Mouse (Mus musculus) lung, embryonic 14.5 days (tissue): ENCODE measurements around the gene Magi2. TPM values are rescaled to one million over a fixed set of nuclear protein-coding genes. Genes with fewer than 3 reads are reported as not detected.

Experiments used
- ATAC-seq: fragments of 200-750 bp; cut with Nextera tagmentation; 2 replicates; pipeline ENCODE4 v1.8.0; 2017; ENCODE audit warnings: mild to moderate bottlenecking, moderate TSS enrichment, moderate library complexity; ENCODE audit not compliant: insufficient read depth
- DNase-seq: peaks from one replicate; pipeline ENCODE4 v3.0.0-alpha.2; 2015
- H3K27ac ChIP-seq: fragments of 300-500 bp; sonication (generic); 2 replicates; pipeline ENCODE4 v1.5.1; 2014; ENCODE audit warnings: low read depth, mild to moderate bottlenecking, moderate library complexity
- H3K27me3 ChIP-seq: fragments of 300-500 bp; sonication (generic); 2 replicates; pipeline ENCODE4 v1.6.1; 2014; ENCODE audit warnings: low read length, control low read depth; ENCODE audit not compliant: insufficient read depth
- H3K36me3 ChIP-seq: fragments of 300-500 bp; sonication (generic); 2 replicates; pipeline ENCODE4 v1.6.1; 2014; ENCODE audit warnings: control low read depth; ENCODE audit not compliant: insufficient read depth
- H3K4me1 ChIP-seq: fragments of 300-500 bp; sonication (generic); 2 replicates; pipeline ENCODE4 v1.6.1; 2014; ENCODE audit warnings: antibody characterized with exemption, control low read depth; ENCODE audit not compliant: insufficient read depth
- H3K4me2 ChIP-seq: fragments of 300-500 bp; sonication (generic); 2 replicates; pipeline ENCODE4 v1.6.1; 2014; ENCODE audit warnings: mild to moderate bottlenecking
- H3K4me3 ChIP-seq: fragments of 300-500 bp; sonication (generic); 2 replicates; pipeline ENCODE4 v1.5.1; 2014; ENCODE audit warnings: low read depth, low read length
- H3K9ac ChIP-seq: fragments of 300-500 bp; sonication (generic); 2 replicates; pipeline ENCODE4 v1.6.1; 2014
- H3K9me3 ChIP-seq: fragments of 300-500 bp; sonication (generic); 2 replicates; pipeline ENCODE4 v1.6.1; 2016; ENCODE audit warnings: low read depth, low read length, control low read depth
- CTCF ChIP-seq: IDR thresholded peaks from 2 replicates; pipeline ENCODE4 v1.5.1; 2016; ENCODE audit warnings: antibody characterized with exemption, low read depth
- WGBS: fragments of 180-500 bp; shearing (Covaris S2); extraction: QIAGEN DNeasy Blood & Tissue Kit; methylation state at CpG from one replicate; pipeline ENCODE4 v1.1.7; 2014; 5-methylcytosine and 5-hydroxymethylcytosine counted together
- polyA plus RNA-seq: library from polyadenylated mRNA; unstranded; fragments of >200 nt; fragmentation: Nextera tagmentation; extraction: Ambion mirVana; gene quantifications from 2 replicates; pipeline ENCODE4 v1.2.1, GENCODE M21; 2014

Magi2 gene
- polyA plus RNA-seq, 1 experiment from 2014 or later = 2.4 TPM

DNA sequence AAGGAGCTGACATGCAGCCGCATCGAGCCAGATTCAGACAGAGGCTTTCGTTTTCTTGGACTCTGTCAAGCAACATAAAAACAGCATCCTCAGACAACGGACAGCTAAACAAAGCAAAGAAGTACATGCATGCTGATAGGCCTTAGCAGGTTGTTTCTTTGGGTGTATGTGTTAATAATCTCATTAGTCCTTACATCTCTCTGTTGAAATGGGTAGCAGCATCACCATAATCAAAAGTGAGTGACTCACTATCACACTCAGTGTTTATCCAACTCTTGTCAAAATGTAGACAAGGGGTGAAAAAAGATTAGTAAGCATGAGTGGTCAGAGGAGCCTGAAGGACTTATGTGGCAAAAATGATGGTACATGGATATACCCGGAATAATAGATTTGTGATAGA lies 394.8 kb downstream of the Magi2 start:
- TF ChIP-seq CTCF = no peak
- H3K4me2 ChIP-seq = no peak overlapping the region
- H3K9ac ChIP-seq = no peak overlapping the region
- ATAC-seq (no peak), DNase-seq (no peak)
- H3K9me3 ChIP-seq = no peaks in the 10 kb centered on the region
- no peaks in the 10 kb centered on the region for H3K4me1 ChIP-seq
- 66% methylated on average over 5 of the region's 5 CpGs for WGBS
- H3K36me3 ChIP-seq = no peaks in the 10 kb centered on the region
- no peak overlapping the region for H3K4me3 ChIP-seq
- no peak overlapping the region for H3K27ac ChIP-seq
- no peaks in the 10 kb centered on the region for H3K27me3 ChIP-seq

DNA sequence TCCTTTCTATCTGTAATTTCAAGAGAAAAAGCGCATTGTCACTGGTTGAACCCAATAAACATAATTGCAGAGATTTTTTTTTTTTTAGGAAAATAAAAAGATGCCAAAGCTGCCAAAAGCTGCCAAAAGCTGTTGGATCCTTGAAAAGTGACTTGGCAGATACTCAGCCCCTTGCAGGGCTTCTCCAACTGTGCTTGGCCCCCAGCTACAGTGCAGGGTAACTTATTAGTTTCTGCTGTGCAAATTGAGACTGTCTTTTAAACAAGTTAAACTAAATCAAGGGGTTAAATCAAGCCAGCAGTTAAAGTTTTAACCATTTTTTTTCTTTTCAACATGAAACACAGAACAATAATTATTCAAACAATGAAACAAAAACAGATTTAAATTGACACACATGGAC lies 407.1 kb downstream of the Magi2 start:
- Histone ChIP-seq H3K27me3 (no peaks in the 10 kb centered on the region), H3K27ac (no peak overlapping the region), H3K9ac (no peak overlapping the region), H3K4me2 (no peak overlapping the region), H3K36me3 (no peaks in the 10 kb centered on the region), H3K9me3 (no peaks in the 10 kb centered on the region), H3K4me3 (no peak overlapping the region), H3K4me1 (no peaks in the 10 kb centered on the region)
- TF ChIP-seq CTCF = no peak
- no peak for ATAC-seq
- WGBS = 96% methylated on average over 1 of the region's 1 CpGs
- DNase-seq = no peak

DNA sequence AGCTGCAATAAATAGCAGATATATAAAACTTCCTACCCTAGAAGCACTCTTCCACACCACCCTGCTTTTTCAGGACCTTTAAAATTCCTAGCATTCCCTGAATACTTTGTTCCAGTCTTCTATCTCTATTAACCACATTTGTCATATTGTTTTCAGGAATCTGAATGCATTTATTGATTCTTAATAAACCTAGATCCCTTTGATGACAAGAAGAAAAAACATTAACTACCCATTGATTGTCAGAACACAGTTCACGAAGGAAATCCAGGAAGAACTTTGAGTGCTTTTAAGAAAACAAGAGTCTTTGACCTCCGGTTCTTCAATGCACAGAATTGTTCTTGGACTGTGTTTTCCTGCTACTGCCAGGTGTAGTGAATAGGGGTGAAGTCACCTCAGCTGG lies 411.0 kb downstream of the Magi2 start:
- ATAC-seq (no peak), DNase-seq (no peak)
- no peaks in the 10 kb centered on the region for H3K4me1 ChIP-seq
- H3K9me3 ChIP-seq = no peaks in the 10 kb centered on the region
- no peak overlapping the region for H3K4me2 ChIP-seq
- no peak overlapping the region for H3K4me3 ChIP-seq
- no peak overlapping the region for H3K9ac ChIP-seq
- H3K27ac ChIP-seq = no peak overlapping the region
- no peak for TF ChIP-seq CTCF
- H3K27me3 ChIP-seq = no peaks in the 10 kb centered on the region
- WGBS = 36% methylated on average over 2 of the region's 2 CpGs
- H3K36me3 ChIP-seq = no peaks in the 10 kb centered on the region

DNA sequence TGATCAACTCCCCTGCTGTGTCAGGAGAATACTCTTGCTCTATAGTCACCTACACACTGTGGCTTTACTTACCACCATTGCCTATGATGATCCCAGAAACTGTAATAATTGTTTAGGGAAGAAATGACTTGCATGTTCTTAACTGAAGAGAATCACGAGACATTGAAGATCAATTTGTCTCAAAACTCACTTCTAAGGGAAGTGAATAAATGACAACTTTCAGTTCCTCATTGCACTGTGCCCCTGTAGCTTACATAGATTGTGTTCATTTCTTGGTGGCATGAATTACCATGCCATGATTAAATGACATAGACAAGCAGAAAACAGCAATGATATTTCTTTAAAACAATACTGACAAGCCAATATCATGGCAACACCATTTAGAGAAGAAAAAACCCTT lies 429.1 kb downstream of the Magi2 start:
- no peak for ATAC-seq
- no peak for TF ChIP-seq CTCF
- Histone ChIP-seq H3K9ac (no peak overlapping the region), H3K4me2 (no peak overlapping the region), H3K9me3 (no peaks in the 10 kb centered on the region), H3K4me1 (no peaks in the 10 kb centered on the region), H3K27me3 (no peaks in the 10 kb centered on the region), H3K27ac (no peak overlapping the region), H3K36me3 (no peaks in the 10 kb centered on the region), H3K4me3 (no peak overlapping the region)
- WGBS = 76% methylated on average over 1 of the region's 1 CpGs
- no peak for DNase-seq

DNA sequence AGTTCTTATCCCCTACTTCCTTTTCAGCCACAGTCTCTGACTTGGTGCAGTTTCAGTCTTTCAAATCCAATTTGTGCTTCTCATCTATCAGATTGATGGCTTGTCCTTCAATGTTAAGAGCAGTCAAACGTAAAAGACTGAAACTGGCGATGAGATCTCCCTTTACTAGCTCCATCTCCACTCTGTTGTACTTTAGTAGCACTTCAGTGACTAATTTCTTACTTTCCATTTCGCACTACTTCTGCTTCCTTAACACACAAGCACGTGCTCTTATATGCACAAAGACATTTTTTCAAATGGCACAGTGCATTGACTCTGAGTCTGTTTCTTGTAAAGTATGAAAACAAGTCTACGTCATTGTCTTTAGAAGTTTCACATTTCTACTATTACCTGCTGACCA lies 439.6 kb downstream of the Magi2 start:
- Histone ChIP-seq H3K4me2 (no peak overlapping the region), H3K4me3 (no peak overlapping the region), H3K36me3 (no peaks in the 10 kb centered on the region), H3K9ac (no peak overlapping the region), H3K27ac (no peak overlapping the region), H3K9me3 (no peaks in the 10 kb centered on the region), H3K27me3 (no peaks in the 10 kb centered on the region), H3K4me1 (no peaks in the 10 kb centered on the region)
- ATAC-seq = no peak
- no peak for DNase-seq
- 79% methylated on average over 5 of the region's 5 CpGs for WGBS
- no peak for TF ChIP-seq CTCF

DNA sequence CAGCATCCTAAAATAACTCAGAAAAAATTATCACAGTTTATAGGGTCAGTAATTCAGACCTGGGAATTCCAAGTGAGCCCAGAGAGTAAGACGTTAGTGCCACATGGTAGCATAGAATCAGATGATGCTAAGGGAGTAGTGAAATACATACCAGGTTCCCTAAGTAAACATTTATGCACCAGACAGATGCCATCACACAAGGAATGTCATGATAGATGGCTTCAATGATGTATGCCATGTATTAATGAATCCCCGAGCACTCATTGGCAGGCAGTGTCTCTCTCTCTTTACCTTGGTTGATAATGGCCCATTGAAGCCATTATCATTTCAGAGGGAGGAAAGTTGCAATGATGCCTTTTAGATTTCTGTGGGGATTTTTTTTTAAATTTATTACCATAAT lies 490.5 kb downstream of the Magi2 start:
- ATAC-seq (no peak), DNase-seq (no peak)
- Histone ChIP-seq H3K27me3 (no peaks in the 10 kb centered on the region), H3K9ac (no peak overlapping the region), H3K27ac (no peak overlapping the region), H3K9me3 (no peaks in the 10 kb centered on the region), H3K4me1 (no peaks in the 10 kb centered on the region), H3K4me3 (no peak overlapping the region), H3K4me2 (no peak overlapping the region), H3K36me3 (no peaks in the 10 kb centered on the region)
- TF ChIP-seq CTCF = no peak
- WGBS = 74% methylated on average over 2 of the region's 2 CpGs

DNA sequence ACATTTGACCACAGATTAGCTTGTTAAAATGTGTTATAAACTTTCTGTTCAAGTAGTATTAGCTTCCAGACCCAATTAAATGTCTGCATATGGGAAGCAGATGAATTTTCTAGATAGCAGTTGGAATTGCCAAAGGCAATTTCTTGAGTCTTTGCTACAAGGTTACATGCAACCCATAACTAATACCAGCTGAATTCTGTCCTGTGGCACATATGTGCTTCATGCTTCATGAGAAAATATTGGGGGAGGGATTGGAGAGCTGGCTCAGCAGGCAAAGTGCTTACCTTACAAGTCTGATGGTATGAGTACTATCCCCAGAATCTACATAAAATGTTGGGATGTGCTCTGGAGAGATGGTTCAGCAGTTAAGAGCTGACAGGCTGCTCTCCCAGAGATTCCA lies 499.4 kb downstream of the Magi2 start:
- no peaks in the 10 kb centered on the region for H3K9me3 ChIP-seq
- no peaks in the 10 kb centered on the region for H3K36me3 ChIP-seq
- H3K4me3 ChIP-seq = no peak overlapping the region
- H3K4me2 ChIP-seq = no peak overlapping the region
- TF ChIP-seq CTCF = no peak
- H3K4me1 ChIP-seq = no peaks in the 10 kb centered on the region
- DNase-seq (no peak), ATAC-seq (no peak)
- H3K9ac ChIP-seq = no peak overlapping the region
- H3K27me3 ChIP-seq = no peaks in the 10 kb centered on the region
- no peak overlapping the region for H3K27ac ChIP-seq

DNA sequence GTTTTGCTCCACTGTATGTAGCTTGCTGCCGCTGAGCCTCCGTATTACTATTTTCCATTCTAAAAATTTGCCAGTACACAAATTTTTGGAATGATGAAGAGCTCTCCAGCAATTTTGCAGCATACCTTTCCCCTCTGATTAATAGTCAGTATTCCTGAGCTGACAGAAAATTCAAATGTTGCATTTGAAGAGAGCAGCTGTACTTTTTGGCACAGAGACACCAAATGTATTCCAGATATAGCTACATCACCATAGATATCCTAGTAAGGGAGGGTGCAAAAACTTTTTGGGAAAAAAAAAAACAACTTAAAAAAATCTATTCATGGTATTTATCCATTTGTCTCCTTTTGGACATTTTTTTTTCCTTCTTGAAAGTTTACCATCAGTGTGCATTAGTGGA lies 518.5 kb downstream of the Magi2 start:
- no peak overlapping the region for H3K9ac ChIP-seq
- H3K4me3 ChIP-seq = no peak overlapping the region
- DNase-seq (no peak), ATAC-seq (no peak)
- no peak overlapping the region for H3K27ac ChIP-seq
- no peaks in the 10 kb centered on the region for H3K36me3 ChIP-seq
- 84% methylated on average over 2 of the region's 2 CpGs for WGBS
- H3K4me1 ChIP-seq = no peaks in the 10 kb centered on the region
- no peak overlapping the region for H3K4me2 ChIP-seq
- TF ChIP-seq CTCF = no peak
- H3K27me3 ChIP-seq = no peaks in the 10 kb centered on the region
- H3K9me3 ChIP-seq = no peaks in the 10 kb centered on the region
